In genomic region chr4:49520572-49521340, GRCm38 (mm10) we compare ENCODE assay signal across 8 mouse cellular contexts. TPM values are rescaled to one million over a fixed set of nuclear protein-coding genes. Genes with fewer than 3 reads are reported as not detected.
DNase-seq lines count a peak whose midpoint lies in the region; ATAC-seq and TF ChIP-seq lines count a peak whose summit lies in the region.

Gene Mrpl50, minus strand, starts transcription at chr4:49521093.
Gene Zfp189, plus strand, starts transcription at chr4:49521176.

- peak; percentile 99 for ATAC-seq in heart, embryonic 11.5 days (replicated peaks; ENCODE audit: insufficient number of reproducible peaks, low FRiP score, low TSS enrichment)
- ATAC-seq in kidney, embryonic 16.5 days (ENCODE audit: low FRiP score, low TSS enrichment), result peak; percentile 99

- H3ac ChIP-seq in C2C12 (ENCODE audit: control insufficient read depth, insufficient read length, low read depth) (peak within 1 kb of the TSS; percentile 85), myocyte (ENCODE audit: control insufficient read depth, insufficient read length) (peak within 1 kb of the TSS; percentile 25)

- peaks cover 72% of the 10 kb centered on the region for H3K79me2 ChIP-seq in C2C12 (ENCODE audit: control insufficient read depth, insufficient read depth)
- H3K79me2 ChIP-seq in liver, adult 2 months (ENCODE audit: control insufficient read depth, insufficient read depth, low read length), result peaks cover 28% of the 10 kb centered on the region; the same call in 1 of the 2 replicates
- H3K79me2 ChIP-seq in myocyte (ENCODE audit: control insufficient read depth, insufficient read depth), result peaks cover 51% of the 10 kb centered on the region

- H3K4me3 ChIP-seq in C2C12 (ENCODE audit: insufficient read depth, poor library complexity, severe bottlenecking) (peak within 1 kb of the TSS; percentile 79), myocyte (peak within 1 kb of the TSS; percentile 87)
- peak within 1 kb of the TSS; percentile 66 for H3K4me3 ChIP-seq in erythroblast, embryonic 14.5 days (replicated peaks)
- H3K4me3 ChIP-seq in heart, embryonic 11.5 days (ENCODE audit: low read depth, low read length), result peak within 1 kb of the TSS; percentile 73
- peak within 1 kb of the TSS; percentile 76 for H3K4me3 ChIP-seq in kidney, embryonic 16.5 days (ENCODE audit: low read length)
- H3K4me3 ChIP-seq in liver, adult 2 months (ENCODE audit: insufficient read depth, low read depth, low read length), result peak within 1 kb of the TSS; percentile 79

- H3K9me3 ChIP-seq in erythroblast, embryonic 14.5 days (ENCODE audit: control insufficient read depth, low read length), result no peaks in the 10 kb centered on the region
- no peaks in the 10 kb centered on the region for H3K9me3 ChIP-seq in heart, embryonic 11.5 days (replicated peaks; ENCODE audit: control insufficient read depth, low read length)
- no peaks in the 10 kb centered on the region for H3K9me3 ChIP-seq in kidney, embryonic 16.5 days (ENCODE audit: low read length)

- peak; percentile 100 for DNase-seq in brain, embryonic 14.5 days (ENCODE audit: low read depth)
- peak; percentile 97 for DNase-seq in liver, adult 2 months (ENCODE audit: extremely low read depth, low read depth, low spot score)
- peak; percentile 98 for DNase-seq in splenic B cell, adult 2 months (ENCODE audit: low read depth, low spot score)

- H3K36me3 ChIP-seq in C2C12 (ENCODE audit: control insufficient read depth, insufficient read depth) (no peaks in the 10 kb centered on the region), myocyte (ENCODE audit: control insufficient read depth, insufficient read depth) (peaks cover 10% of the 10 kb centered on the region)
- H3K36me3 ChIP-seq in erythroblast, embryonic 14.5 days (ENCODE audit: control insufficient read depth), result peaks cover 24% of the 10 kb centered on the region
- H3K36me3 ChIP-seq in heart, embryonic 11.5 days (ENCODE audit: control insufficient read depth, insufficient read depth, low read length), result no peaks in the 10 kb centered on the region; the same call in 1 of the 2 replicates
- H3K36me3 ChIP-seq in kidney, embryonic 16.5 days (ENCODE audit: insufficient read depth, low read length), result peaks cover 18% of the 10 kb centered on the region
- H3K36me3 ChIP-seq in liver, adult 2 months (ENCODE audit: control insufficient read depth, insufficient read depth, low read length), result peaks cover 9% of the 10 kb centered on the region
- no peaks in the 10 kb centered on the region for H3K36me3 ChIP-seq in splenic B cell, adult 2 months (ENCODE audit: control insufficient read depth, insufficient read depth, low read length, poor library complexity, severe bottlenecking)

- WGBS in heart, embryonic 11.5 days (ENCODE audit: insufficient replicate concordance), result under 1% methylated on average over 41 of the region's 41 CpGs
- WGBS in kidney, embryonic 16.5 days, result under 1% methylated on average over 41 of the region's 41 CpGs
- under 1% methylated on average over 41 of the region's 41 CpGs for WGBS in liver, adult 2 months

- peak within 1 kb of the TSS; percentile 78 for H3K4me2 ChIP-seq in heart, embryonic 11.5 days
- H3K4me2 ChIP-seq in kidney, embryonic 16.5 days (replicated peaks; ENCODE audit: low read depth, low read length), result peak within 1 kb of the TSS; percentile 69
- H3K4me2 ChIP-seq in myocyte (ENCODE audit: low read depth), result peak within 1 kb of the TSS; percentile 92

- no peak within 1 kb of the TSS for H3K27ac ChIP-seq in heart, embryonic 11.5 days (ENCODE audit: low read depth, low read length)
- peak within 1 kb of the TSS; percentile 62 for H3K27ac ChIP-seq in kidney, embryonic 16.5 days (ENCODE audit: low read length)
- peak within 1 kb of the TSS; percentile 91 for H3K27ac ChIP-seq in liver, adult 2 months (replicated peaks; ENCODE audit: insufficient read depth, low read depth, low read length)

- peaks cover 36% of the 10 kb centered on the region for H3K4me1 ChIP-seq in erythroblast, embryonic 14.5 days (ENCODE audit: control insufficient read depth)
- 0 out of 2 replicates have a peak, but pooled peaks cover 5% of the 10 kb centered on the region for H3K4me1 ChIP-seq in heart, embryonic 11.5 days (ENCODE audit: control insufficient read depth, insufficient read depth, low read length)
- H3K4me1 ChIP-seq in kidney, embryonic 16.5 days (ENCODE audit: insufficient read depth, low read length), result peaks cover 14% of the 10 kb centered on the region
- peaks cover 12% of the 10 kb centered on the region for H3K4me1 ChIP-seq in liver, adult 2 months (ENCODE audit: control insufficient read depth, insufficient read depth, low read length)

- no peaks in the 10 kb centered on the region for H3K27me3 ChIP-seq in C2C12 (ENCODE audit: control insufficient read depth, insufficient read depth, insufficient read length)
- no peaks in the 10 kb centered on the region for H3K27me3 ChIP-seq in erythroblast, embryonic 14.5 days (ENCODE audit: control insufficient read depth)
- no peaks in the 10 kb centered on the region for H3K27me3 ChIP-seq in heart, embryonic 11.5 days (ENCODE audit: control insufficient read depth, insufficient read depth, low read length)
- H3K27me3 ChIP-seq in kidney, embryonic 16.5 days (ENCODE audit: insufficient read depth, low read length), result no peaks in the 10 kb centered on the region
- H3K27me3 ChIP-seq in liver, adult 2 months (ENCODE audit: control insufficient read depth, insufficient read depth, low read length), result no peaks in the 10 kb centered on the region
- H3K27me3 ChIP-seq in myocyte (ENCODE audit: control insufficient read depth, insufficient read depth, insufficient read length), result no peaks in the 10 kb centered on the region
- H3K27me3 ChIP-seq in splenic B cell, adult 2 months (ENCODE audit: control insufficient read depth, insufficient read depth, low read length, poor library complexity, severe bottlenecking), result no peaks in the 10 kb centered on the region

- TF ChIP-seq CTCF in C2C12 (IDR thresholded peaks at IDR 0.05; ENCODE audit: control insufficient read depth, insufficient read depth, insufficient read length), result no peak
- TF ChIP-seq CTCF in brain, embryonic 14.5 days (IDR thresholded peaks at IDR 0.05; ENCODE audit: borderline replicate concordance, extremely low read depth, insufficient read depth, insufficient read length), result no peak
- no peak for TF ChIP-seq CTCF in liver, adult 2 months (IDR thresholded peaks at IDR 0.05; ENCODE audit: low read depth, low read length)

- peaks cover 51% of the 10 kb centered on the region for H3K79me3 ChIP-seq in C2C12 (ENCODE audit: low read depth)

- peak within 1 kb of the TSS; percentile 81 for H3K9ac ChIP-seq in heart, embryonic 11.5 days (ENCODE audit: low read depth, low read length)
- peak within 1 kb of the TSS; percentile 79 for H3K9ac ChIP-seq in kidney, embryonic 16.5 days (replicated peaks; ENCODE audit: low read length)
- peak within 1 kb of the TSS; percentile 84 for H3K9ac ChIP-seq in liver, adult 2 months (ENCODE audit: low read depth, low read length)

- peak; percentile 59; the same call in 1 of the 2 replicates for TF ChIP-seq POLR2A in brain, embryonic 14.5 days (IDR thresholded peaks at IDR 0.05; ENCODE audit: borderline replicate concordance, extremely low read depth, insufficient read depth, insufficient read length, poor library complexity, severe bottlenecking)
- TF ChIP-seq POLR2A in liver, adult 2 months (IDR thresholded peaks at IDR 0.05; ENCODE audit: extremely low read depth, insufficient read depth, low read length), result peak; percentile 68; the same call in 1 of the 2 replicates
- peak; percentile 80 for TF ChIP-seq POLR2A in myocyte (IDR thresholded peaks at IDR 0.05; ENCODE audit: insufficient read length, low read depth)

TF ChIP-seq in C2C12, 6 proteins besides CTCF, POLR2A, EP300 and RAD21:
- no peak for TF ChIP-seq MYOD1 (IDR thresholded peaks at IDR 0.05; ENCODE audit: control insufficient read depth, insufficient read length, low read depth)
- TF ChIP-seq CEBPB (IDR thresholded peaks at IDR 0.05; ENCODE audit: low read depth), result no peak
- peak; percentile 50 for TF ChIP-seq MAX (IDR thresholded peaks at IDR 0.05)

TF ChIP-seq in myocyte, 11 proteins besides CTCF, POLR2A, EP300 and RAD21:
- TF ChIP-seq MYOD1 (IDR thresholded peaks at IDR 0.05; ENCODE audit: control insufficient read depth in 1 of 3, insufficient read length in 2 of 3, low read depth in 2 of 3) (no peak), TCF12 (IDR thresholded peaks at IDR 0.05; ENCODE audit: insufficient read depth, poor library complexity, severe bottlenecking) (no peak), TCF3 (IDR thresholded peaks at IDR 0.05; ENCODE audit: insufficient read length, low read depth) (no peak), SRF (IDR thresholded peaks at IDR 0.05; ENCODE audit: control insufficient read depth, insufficient read length, low read depth) (peak; percentile 93), E2F4 (IDR thresholded peaks at IDR 0.05; ENCODE audit: insufficient read depth) (no peak), CEBPB (IDR thresholded peaks at IDR 0.05; ENCODE audit: insufficient read depth, poor library complexity, severe bottlenecking) (no peak), POLR2AphosphoS2 (IDR thresholded peaks at IDR 0.05; ENCODE audit: insufficient read length, low read depth) (peak; percentile 62), REST (IDR thresholded peaks at IDR 0.05; ENCODE audit: insufficient read depth, insufficient read length) (no peak), USF1 (IDR thresholded peaks at IDR 0.05; ENCODE audit: low read depth) (peak; percentile 11), MAX (IDR thresholded peaks at IDR 0.05; ENCODE audit: low read depth) (no peak)

RNA-seq across cellular contexts. Expression of gene Mrpl50, which starts in this region (rescaled TPM):
- 16.0 TPM for polyA plus RNA-seq in C2C12 (2012; fragmentation: generic; extraction: Trizol)
- polyA plus RNA-seq in brain, embryonic 14.5 days (2012; rRNA removed), result 17.6 and 24.3 TPM in 2 replicates
- 0.15 and 0.29 TPM in 2 replicates for polyA plus RNA-seq in erythroblast, embryonic 14.5 days (2012)
- 71.8 and 72.9 TPM in 2 replicates for polyA plus RNA-seq in heart, embryonic 11.5 days (2014; fragmentation: Nextera tagmentation; extraction: Ambion mirVana)
- 91.4 and 95.7 TPM in 2 replicates for polyA plus RNA-seq in kidney, embryonic 16.5 days (2015; fragmentation: Nextera tagmentation; extraction: Ambion mirVana)
- total RNA-seq in liver, adult 2 months (2014; rRNA removed), result 30.1 and 32.2 TPM in 2 replicates
- 4.9 and 7.2 TPM in 2 replicates for polyA plus RNA-seq in liver, adult 2 months (2012; rRNA removed)
- 16.7 TPM for polyA plus RNA-seq in myocyte (2012; fragmentation: generic; extraction: Trizol)

RNA-seq across cellular contexts. Expression of gene Zfp189, which starts in this region (rescaled TPM):
- polyA plus RNA-seq in C2C12 (2012; fragmentation: generic; extraction: Trizol), result 1.1 TPM
- polyA plus RNA-seq in brain, embryonic 14.5 days (2012; rRNA removed), result 5.8 and 7.2 TPM in 2 replicates
- polyA plus RNA-seq in erythroblast, embryonic 14.5 days (2012), result 0.06 TPM in 1 of 2 replicates, not detected in the other
- 6.8 and 7.3 TPM in 2 replicates for polyA plus RNA-seq in heart, embryonic 11.5 days (2014; fragmentation: Nextera tagmentation; extraction: Ambion mirVana)
- polyA plus RNA-seq in kidney, embryonic 16.5 days (2015; fragmentation: Nextera tagmentation; extraction: Ambion mirVana), result 11.1 and 13.0 TPM in 2 replicates
- 5.2 and 6.4 TPM in 2 replicates for total RNA-seq in liver, adult 2 months (2014; rRNA removed)
- polyA plus RNA-seq in liver, adult 2 months (2012; rRNA removed), result 1.1 and 1.5 TPM in 2 replicates
- 1.4 TPM for polyA plus RNA-seq in myocyte (2012; fragmentation: generic; extraction: Trizol)
